Mouse (Mus musculus) monocyte, adult 5-6 weeks (primary cell): Measurements from ENCODE around the gene Tmtc2. TPM values are rescaled to one million over a fixed set of nuclear protein-coding genes. Genes with fewer than 3 reads are reported as not detected.
"Not testable (repeated sequence)": the region's sequence is repeated elsewhere in the genome, so short reads cannot be mapped to it uniquely, and the experiment has no call there.

ENCODE experiments used
- ATAC-seq: fragments of 153-309, 156-312 bp; replicated peaks from 2 replicates; pipeline ENCODE4 v1.8.0; 2017; ENCODE audit warnings: mild to moderate bottlenecking; ENCODE audit not compliant: low TSS enrichment, insufficient number of reproducible peaks, severe bottlenecking, poor library complexity, low FRiP score
- total RNA-seq: library from RNA; stranded (forward); fragments of 200-1000, 200-491, 200-594 nt; gene quantifications from 3 replicates; pipeline ENCODE4 v1.2.3, GENCODE M21; 2017

Tmtc2 gene
- total RNA-seq, 1 experiment from 2014 or later, result not detected

- ATAC-seq, result no peak
These were observed 201.0 kb downstream of the Tmtc2 start for GRCm38 (mm10) chr10:105373265-105373664.

DNA sequence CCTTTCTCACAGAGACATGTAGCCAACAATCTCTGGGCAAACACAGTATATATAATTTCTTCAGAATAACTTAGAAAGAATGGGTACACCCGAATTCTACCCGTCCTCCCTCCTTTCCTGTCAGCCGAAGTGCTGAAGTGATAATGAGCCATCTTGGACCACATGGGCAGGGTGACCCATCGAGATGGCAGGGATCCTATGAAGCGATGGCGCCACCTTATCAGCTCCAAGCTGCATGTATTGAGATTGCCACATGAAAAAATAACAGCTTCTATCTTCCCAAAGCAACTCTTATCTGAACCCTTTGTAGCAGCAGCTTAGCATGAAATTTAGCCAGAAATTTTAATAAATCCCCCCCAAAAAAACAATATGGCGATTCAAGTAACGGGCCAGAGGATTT is 206.0 kb downstream of the Tmtc2 start:
- ATAC-seq, result no peak

DNA sequence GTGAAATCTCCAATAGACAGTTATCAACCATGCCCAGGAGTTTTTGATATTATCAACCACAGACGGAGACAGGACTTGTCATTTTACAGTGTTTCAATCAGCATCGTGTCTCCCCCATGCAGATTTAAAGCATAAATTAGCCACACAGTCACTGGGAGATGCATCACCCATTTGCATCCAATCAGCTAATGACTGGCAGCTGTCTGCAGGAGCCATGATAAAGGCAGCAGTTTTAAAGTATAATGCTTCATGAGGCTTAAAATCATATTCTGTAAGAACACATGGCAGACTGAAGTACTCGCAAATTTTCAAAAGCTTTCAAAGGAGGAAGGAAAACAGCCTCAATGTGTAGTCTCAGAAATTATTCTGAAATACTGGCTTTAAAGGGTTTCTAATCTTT is 209.8 kb downstream of the Tmtc2 start:
- ATAC-seq, result no peak

GRCm38 (mm10) chr10:105350301-105350700 is 223.9 kb downstream of the Tmtc2 start:
- no peak for ATAC-seq

DNA sequence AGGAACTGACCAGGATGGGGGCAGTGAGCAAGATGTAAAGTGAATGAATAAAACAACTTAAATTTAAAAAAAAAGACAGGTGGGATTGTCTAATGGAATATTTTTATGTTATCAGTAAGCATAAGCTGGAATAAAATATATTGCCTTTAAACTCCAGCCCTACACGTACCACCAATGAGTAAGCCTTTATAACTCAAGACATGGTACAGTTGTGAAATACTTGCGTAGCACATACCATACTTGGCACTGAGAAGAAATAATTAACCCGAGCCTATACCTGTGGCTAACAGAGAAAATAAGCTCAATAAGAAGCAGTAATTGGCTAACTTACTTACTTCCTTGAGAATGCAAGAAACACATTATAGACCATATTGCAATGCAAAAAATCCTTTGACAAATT is 228.3 kb downstream of the Tmtc2 start:
- ATAC-seq, result no peak

GRCm38 (mm10) chr10:105332856-105333255 is 241.4 kb downstream of the Tmtc2 start:
- ATAC-seq, result no peak

DNA sequence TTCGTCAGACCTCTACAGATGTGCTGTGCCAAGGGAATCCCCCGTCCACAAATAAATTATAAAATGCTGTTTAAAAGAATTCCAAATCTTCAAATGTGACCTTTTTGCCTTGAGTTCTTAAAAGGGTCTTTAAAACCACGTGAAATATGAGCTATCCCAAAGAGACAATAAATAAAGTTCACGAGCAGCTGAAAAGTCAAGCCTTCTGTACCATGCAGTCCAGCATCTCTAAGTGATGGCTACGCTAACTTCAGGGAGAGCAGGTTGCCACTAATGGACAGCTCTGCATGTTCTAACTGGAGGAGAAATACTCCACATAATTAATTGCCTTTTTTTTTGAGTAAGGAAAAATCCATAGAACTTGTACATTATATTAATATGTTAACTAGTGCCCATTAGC is 243.9 kb downstream of the Tmtc2 start:
- ATAC-seq, result no peak

GRCm38 (mm10) chr10:105323646-105324192 is 250.5 kb downstream of the Tmtc2 start:
- no peak for ATAC-seq

DNA sequence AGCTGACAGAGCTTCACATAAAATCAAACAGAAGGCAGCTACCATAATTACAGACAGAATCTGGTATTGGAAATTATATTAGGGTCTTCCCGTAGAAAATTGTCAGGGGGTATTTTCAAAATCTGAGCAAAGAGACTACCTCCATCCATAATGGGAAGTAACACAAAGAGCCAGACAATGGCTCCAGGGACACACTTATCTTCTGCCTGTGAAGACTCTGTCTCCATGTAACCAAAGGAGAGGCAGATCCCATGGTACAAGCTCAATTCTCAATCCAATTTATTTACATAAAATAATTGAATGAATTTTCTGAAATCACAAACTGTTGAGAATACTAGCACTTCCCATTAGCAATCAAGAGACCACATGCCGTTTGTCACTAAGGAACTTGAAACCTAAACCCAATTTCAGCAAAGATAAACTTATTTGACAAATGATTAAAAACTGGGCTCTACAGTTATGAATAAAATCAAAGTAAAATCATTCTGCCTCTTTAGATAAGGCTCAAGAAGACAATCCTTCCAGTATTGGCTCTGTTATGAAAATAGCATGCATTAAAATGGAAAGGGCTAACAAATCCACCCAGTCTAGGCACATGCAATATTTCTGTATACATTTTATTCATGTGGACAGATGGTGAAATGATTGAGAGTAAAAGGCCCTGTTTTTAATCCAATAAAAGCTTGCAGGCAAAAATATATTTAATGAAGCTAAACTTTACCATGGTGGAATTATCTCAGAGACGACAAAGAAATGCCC is 254.8 kb downstream of the Tmtc2 start:
- no peak for ATAC-seq

DNA sequence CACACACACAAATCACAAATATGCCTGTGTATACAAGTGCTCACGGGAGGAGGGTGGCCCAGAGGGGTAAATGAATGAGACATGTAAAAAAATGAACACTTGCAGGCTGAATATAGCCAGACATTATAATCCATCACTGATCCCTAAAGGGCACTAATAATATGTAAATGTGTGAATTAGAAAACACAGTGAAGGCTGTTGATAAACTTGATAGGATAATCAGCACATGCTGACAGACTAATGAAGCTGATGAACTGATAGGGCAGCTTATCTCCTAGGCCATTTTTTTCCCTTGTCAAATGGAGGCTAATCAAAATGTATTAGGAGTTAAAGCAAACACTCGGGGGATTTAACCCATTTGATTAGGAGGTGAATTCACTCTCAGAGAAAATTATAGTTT is 255.4 kb downstream of the Tmtc2 start:
- no peak for ATAC-seq

- no peak for ATAC-seq
These were observed 261.3 kb downstream of the Tmtc2 start for GRCm38 (mm10) chr10:105312986-105313385.

DNA sequence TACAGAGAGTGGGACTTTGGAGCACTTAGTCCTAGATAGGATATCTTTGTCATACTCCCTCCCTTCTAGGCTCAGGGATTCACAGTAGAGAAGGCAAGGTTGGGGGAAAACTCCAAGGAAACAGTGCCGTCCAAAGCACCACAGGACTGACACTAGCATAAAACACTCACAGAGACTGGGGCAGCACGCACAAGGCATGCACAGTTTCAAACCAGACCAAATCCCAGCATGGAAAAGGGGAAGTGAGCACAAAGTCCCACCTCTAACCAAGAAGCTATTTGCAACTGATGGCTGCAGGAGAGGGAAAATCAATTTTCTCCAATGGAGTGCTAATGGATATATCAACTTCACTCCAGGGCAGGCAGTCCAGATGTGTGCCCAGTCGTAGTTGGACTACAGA is 276.7 kb downstream of the Tmtc2 start:
- no peak for ATAC-seq

DNA sequence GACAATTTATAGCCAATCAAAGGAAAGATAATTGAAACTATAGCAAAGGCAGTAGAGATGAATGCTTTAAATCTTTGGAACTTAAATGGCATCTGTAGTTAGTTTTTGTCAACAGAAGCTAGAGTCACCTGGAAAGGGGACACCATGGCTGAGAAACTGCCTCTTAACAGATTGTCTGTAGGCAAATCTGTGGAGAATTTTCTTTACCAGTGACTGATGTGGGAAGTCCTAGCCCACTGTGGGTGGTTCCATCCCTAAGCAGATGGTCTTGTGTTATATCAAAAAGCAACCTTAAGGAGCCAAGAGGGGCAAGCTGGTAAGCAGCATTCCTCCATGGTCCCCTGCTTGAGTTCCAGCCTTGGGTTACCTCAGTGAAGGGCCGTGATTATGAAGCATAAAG is 281.3 kb downstream of the Tmtc2 start:
- no peak for ATAC-seq

- ATAC-seq, result no peak
These were observed 285.8 kb downstream of the Tmtc2 start for GRCm38 (mm10) chr10:105288472-105288871.

- ATAC-seq, result no peak
These were observed 286.7 kb downstream of the Tmtc2 start for GRCm38 (mm10) chr10:105287575-105287974.

DNA sequence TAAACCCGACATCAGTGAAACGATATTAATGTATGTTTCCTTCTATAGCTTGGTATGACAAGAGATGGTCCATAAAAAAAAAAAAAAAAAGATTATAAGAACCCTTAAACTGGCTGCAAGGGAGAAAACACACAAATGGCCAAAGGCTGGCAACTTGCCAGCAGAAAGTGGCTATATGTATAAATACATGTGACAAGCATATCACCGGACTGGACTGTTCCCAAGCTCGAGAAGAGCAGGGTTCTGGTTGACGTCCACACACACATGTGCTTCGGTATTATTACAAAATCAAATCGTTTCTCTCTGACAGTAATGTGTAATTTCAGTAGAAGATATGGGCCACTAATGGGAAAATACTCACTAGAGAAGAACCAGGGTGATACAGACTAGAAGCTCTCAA is 287.2 kb downstream of the Tmtc2 start:
- no peak for ATAC-seq

DNA sequence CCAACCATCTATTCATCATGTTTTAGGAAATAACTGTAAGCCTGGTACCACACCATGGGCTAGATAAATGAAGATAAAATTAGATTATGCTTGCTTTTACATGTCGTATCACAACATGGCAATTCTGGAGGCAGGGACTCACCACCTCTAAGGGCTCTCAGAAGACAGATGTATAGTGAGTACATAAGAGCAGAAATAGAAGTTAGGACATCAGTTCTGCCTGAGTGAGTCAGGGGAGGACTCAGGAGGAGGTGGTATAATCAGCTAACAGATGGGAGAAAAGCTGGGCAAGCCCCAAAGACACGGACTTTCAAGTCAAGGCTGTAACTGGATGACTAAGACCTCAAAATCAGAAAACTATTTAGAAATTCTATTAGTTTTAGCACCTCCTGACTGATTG is 288.0 kb downstream of the Tmtc2 start:
- ATAC-seq, result no peak

- no peak for ATAC-seq
These were observed 290.1 kb downstream of the Tmtc2 start for GRCm38 (mm10) chr10:105284171-105284570.

DNA sequence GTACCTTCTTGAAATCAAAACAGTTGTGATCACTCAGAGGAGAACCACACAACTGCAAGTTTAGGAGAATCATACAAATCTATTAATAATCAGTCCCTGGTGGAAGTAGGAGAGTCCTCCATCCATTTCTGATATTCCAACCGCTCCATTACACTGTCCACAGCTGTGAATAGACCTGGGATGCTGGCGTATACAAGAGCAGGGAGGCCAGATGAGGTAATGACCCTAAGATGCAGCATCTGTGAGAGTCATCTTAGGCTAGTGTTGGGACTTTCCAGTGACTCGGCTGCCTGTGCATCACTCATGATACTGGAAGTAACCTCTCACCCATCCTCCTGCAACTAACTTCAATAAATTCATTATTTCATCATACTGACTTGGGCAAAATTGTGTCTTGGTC is 293.3 kb downstream of the Tmtc2 start:
- no peak for ATAC-seq

GRCm38 (mm10) chr10:105260053-105260452 is 314.2 kb downstream of the Tmtc2 start:
- ATAC-seq, result no peak

GRCm38 (mm10) chr10:105238291-105238690 is 336.0 kb downstream of the Tmtc2 start:
- ATAC-seq, result not testable (repeated sequence)
